Mouse (Mus musculus) urinary bladder, postnatal 14 days (tissue): Measurements from ENCODE around the gene Npnt.

Source experiments
- DNase-seq: peaks from one replicate; pipeline ENCODE4 v3.0.0; 2021; ENCODE audit warnings: low spot score

Gene Npnt

DNA sequence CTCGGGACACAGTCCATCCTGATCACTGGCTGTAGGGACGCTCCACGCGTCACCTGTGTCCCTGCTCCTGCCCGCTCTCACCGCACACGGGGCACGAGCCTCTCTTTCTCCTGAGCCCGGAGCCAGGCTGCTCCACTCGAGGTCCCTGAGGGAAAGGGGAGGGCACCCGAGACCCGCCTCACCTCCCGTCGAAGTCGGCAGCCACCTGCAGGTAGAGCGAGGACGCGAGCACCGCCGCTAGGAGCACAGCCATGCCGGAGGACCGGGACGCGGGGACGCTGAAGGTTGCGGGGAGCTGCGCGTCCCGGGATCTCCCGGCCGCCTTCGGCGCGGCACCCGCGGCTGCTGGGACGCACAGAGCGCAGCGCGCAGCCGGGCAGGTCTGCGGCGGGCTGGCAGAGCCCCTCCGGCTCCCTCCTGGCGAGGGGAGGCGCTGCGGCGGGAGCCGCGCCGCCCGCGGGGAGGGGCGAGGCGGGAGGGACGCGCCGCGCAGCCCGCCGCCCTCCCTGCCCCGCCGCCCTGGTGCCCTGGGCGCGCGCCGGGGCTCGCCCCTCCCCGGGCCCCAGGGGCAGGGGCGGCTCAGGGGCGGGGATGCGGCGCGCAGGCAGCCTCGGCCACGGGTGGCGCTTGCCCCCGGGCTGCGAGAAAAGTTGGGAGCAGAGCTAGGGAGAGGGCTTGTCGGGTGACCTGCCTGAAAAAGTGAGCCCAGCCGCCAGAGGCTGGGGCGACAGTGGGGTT lies at the start of gene Npnt:
TSS of gene Npnt (minus strand) at position 501 of the 738 bp plus-strand sequence.
- DNase-seq: peak; percentile 37

DNA sequence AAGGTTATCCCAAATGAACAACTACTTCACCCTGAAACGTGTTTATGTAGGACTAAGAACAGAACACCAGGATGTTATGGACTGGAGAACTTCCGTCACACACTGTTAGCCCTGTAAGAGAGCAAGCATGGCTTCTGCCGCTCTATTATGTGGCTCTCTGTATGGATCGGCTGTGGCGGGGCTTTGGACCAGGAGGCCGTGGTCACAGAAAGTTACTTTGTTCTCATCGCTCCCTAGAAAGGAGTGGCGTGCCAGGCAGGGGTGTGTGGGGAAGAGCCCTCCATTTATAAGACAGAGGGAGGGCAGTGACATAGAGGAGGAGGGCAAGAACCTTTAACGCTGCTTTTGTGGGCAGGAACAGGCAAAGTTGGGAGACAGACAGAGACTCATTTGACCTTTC lies 46.2 kb upstream of the Npnt start:
- DNase-seq: no peak

DNA sequence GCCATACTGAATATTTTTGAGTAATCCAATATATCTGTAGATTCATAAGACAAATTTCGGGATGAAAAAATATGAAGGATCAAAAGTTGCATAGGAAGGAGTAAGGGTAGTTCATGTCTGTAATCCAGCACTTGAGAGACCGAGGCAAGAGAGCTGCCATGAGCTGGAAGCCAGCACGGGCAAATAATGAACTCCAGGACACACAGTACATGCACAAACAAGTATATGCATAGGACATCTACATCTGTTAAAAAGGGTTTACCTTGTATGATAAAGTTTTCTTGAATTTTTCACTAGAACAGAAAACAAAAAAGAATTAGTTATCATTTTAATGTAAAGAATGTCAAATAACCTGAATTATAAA lies 45.8 kb upstream of the Npnt start:
- no peak for DNase-seq

DNA sequence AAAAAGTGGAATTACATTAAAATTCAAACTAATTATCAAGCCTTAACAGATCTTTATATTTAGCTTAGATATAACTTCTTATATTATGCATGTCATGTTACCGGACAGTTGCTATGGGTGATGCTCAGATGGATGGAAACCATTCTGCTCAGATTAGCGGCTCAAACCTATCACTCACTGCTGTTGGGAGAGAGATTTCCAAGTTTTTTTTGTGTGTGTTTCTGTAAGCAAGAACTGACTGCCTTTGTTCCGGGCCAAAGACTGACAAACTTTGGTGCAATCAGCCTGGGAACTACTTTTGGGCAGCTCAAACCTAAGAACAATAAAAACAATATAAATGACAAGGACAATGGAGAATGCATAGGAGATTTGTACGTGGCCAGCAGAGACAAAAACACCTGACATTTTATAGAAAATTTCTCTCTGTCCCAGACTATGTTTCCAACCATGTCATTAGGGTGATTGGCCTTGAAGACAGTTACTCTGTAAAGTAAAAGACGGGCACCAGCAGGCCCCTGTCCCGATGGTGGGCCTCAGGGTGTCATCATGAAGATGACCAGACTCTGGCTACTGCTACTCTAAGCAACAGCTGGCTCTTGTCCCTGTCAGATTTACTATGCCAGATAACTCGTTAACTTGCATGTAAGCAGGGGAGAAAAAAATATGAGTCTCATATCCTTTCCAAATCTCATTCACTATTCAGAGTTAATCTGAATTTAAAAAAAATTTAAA lies 45.2 kb upstream of the Npnt start:
- peak; percentile 27 for DNase-seq

DNA sequence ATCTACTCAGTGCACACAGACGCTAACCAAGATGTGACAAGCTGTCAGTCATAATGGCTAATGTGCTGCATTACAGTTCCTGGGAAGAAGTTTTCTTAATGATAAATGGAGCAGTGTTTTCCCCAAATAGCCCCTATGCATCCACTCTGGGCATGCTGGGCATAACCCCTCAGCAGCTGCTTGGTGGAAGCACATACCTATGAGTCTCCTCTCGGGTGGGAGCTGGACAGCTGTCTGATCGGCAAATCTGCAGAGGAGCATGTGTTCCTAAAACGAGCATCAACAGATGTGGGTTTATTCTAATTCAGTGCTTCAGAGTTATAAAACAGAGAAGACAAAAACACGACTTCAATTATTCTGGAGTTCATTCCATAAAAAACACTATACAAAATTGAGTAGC lies 36.1 kb upstream of the Npnt start:
- DNase-seq: no peak

DNA sequence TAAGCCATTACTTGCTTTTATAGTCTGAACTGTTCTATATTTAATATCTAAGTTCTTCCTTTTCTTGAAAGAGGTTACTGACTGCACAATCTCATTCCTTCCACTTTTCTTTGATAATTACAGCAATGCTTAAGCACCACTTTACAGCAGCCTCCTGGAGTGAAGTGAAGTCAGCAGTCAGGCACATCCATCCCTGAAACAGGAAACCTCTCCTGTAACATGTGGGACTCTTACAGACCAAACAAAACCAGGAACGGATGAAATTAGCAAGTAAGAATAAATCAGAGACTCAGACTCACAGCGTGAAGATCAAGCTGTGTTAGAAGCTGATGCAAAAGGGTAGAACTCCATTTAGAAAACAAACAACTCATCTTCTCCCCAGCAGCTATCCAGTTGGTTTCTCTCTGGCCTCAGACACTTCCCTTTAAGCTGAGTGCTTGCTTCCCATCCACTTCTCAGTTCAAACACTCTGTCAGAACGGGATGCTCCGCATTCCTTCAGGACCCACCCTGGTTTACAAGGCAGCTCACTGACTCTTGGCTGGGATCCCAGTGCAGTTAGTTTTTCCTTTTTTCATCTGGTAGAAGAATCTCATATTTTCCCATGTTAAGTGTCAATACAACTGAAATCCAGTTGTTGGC lies 33.9 kb upstream of the Npnt start:
- peak; percentile 73 for DNase-seq

DNA sequence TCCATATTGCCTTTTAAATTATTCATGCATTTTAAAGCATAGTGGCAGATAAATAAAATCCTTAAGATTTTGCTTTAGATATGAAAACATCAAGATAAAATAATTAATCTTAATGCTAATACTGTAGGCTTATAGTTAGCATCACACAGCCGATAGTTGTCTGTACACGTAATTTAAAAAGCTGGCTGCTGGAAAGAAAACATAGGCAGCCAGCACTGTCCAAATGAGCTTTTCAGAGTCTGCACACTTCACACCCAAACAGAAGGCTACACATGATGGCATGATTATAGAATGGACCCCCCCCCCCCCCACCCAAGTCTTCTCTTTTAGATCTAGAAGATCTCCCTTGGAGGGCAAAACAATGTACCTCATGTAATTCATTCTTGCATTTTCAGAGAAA lies 31.9 kb upstream of the Npnt start:
- no peak for DNase-seq

DNA sequence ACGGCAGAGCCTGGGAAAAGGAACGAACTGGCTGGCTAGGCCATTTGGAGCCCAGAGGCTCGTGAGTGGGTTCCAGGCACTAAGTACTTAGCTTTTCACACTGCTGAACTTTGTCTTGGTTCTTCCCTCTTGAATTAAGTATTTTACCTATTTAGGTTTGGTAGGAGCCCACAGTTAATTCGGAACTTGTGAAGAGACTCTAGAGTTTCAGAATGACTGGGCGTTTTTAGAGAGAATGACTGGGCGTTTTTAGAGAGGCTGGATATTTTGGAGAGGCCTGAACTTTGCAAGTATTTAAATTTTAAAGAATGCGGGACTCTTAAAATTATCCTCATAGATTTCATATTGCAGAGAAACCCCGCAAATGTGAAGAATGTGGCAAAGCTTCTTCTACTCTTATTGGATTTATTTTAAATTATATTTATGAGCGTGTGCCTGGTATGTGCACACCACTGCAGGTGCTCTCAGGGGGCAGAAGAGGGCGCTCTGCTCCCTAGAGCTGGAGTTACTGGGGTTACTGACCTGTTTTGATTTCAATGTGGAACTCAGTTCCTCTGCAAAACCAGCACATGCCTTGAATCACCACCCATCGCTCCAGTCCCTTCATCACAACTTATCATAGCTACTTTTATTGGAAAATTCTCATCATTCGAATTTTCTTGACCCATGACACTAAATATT lies 29.8 kb upstream of the Npnt start:
- DNase-seq: no peak

DNA sequence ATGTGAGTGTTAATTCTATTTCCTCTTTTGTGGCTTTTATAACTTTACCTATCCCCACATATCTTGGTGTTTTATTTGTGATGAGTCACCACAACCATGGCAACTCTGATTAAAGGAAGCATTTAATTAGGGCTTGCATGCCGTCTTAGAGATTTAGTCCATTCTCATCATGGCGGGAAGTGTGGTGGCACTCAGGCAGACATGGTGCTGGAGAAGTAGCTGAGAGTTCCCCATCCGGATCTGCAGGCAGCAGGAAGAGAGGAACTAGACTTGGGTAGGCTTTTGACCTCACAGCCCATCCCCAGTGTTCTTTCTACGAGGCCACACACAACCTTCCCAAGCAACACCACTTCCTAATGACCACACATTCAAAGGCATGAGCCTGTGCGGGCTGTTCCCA lies 16.2 kb upstream of the Npnt start:
- DNase-seq: no peak

DNA sequence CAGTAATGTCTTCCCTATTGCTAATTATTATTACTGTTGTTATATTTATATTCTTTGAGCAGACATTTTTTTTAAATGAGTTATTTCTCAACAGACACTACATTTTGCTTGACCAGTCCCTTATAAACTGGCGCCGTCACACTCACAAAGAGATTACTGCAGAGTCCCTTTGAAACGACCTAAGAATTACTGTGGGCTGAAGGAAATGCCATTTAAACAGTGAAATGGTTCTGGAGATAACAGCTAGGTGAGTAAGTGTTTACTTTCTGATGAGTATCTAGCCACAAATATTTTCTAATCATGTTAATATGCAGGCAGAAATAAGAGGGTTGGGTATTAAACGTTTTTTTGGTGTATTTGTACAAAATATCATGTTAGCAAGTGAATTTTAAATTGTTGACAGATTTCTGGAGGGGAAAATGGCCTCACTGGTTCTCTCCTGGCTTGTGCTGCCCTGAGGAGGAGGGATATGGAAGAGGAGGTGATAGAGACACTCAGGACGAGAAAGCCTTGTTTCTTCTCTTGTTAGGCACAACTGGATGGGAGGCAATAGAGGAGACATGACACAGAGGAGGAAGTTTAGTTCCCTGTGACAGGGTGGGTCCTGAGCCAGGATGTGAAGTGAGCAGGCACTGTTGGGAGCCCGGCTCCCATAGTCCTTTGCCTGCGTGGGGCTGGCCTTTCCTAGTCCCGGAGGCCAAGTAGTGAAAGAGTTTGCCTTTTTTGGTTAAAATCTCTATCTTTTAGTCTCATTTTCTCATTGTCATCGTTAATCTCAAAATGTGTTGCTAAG lies 14.8 kb upstream of the Npnt start:
- DNase-seq: no peak

DNA sequence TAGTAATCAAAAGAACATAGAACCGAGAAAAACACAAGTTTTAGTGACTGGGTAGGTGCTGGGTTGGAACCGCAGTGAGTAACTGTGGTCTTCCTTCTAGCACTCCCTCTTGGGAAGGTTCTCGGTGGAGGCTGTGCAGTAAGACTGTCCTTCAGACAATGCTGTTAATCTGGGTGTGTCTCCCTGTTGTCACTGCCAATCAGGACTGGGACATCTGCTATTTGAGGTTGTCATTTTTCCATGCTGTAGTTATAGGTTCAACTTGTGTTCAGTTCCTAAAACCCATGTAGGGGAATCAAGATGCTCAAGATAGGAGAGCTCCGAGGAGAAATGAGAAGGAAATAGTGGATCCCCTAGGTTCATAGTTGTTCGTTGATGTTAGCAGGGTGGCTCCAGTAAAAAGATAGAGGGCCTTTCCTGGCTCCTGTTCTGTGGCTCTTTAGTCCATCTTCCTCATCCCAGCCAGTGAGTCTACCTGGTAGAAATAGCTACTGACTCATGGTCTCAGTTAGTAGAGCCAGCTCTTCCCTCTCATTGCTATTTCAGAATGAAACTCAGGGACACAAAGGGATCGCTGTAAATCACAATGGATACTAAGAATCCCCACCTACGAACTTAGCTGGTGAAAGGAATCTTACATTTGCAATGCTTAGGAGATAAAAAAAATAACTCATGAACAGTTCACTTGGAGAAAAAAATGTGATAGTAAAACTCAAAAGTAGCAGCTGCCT lies 12.7 kb upstream of the Npnt start:
- DNase-seq: no peak

DNA sequence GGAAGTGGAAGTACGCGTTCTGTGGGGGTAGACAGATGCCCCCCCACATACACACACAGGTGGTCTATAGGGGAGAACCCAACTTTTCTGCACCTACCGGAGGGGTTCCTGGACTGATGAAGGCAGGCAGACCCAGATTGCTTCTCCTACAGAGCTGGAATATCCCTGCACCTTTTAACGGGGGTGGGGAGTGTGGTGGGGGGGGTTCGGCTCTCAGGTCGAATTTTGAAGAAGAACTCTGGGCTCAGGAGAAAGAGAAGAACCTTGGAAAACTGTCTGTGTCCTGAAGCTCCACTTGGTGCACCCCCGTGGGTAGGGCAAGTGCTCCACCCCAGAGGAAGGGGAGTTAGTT lies 414 bp upstream of the Npnt start:
- no peak for DNase-seq

DNA sequence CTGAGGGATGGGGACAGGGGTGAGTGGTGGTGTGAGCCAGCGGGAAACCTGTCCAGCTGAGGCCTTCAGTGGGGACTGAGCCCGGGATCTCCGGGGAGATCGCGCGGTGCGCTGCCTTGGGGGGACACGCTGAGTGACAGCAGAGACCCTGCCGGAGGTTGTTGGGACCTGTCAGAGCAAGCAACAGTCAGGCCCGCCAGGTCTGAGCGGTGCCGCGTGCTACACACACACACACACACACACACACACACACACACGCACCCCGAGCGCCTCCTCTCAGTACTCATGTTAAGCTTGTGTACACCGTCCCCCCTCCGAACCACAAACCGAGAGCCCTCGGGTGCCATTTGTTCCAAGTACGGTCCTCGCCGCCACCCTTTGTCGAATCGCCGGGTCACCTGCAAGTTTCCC lies 706 bp downstream of the Npnt start:
- DNase-seq: peak; percentile 25

DNA sequence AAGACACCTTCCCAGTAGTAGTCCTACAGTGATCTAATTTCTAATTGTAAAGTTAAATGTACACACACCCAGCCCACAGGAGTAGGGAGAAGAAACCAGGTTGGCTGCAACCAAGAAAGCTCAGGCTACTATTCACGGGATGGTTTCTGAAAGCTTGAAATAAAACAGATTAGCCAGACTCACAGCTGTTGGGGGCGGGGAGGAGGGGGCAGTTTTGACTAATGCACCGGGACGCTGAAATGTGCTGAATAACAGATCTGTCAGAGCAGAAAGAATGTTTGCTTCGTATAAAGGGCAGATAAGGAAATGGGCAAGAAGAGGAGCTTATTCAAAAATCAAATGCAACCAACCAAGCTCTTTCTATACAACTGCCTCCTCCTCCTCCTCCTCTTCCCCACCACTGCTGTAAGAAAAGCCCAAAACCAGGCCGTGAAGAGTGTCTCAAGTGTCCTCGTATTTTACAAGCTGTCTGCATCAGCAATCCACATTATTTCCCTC lies 1.7 kb downstream of the Npnt start:
- DNase-seq: peak; percentile 10

DNA sequence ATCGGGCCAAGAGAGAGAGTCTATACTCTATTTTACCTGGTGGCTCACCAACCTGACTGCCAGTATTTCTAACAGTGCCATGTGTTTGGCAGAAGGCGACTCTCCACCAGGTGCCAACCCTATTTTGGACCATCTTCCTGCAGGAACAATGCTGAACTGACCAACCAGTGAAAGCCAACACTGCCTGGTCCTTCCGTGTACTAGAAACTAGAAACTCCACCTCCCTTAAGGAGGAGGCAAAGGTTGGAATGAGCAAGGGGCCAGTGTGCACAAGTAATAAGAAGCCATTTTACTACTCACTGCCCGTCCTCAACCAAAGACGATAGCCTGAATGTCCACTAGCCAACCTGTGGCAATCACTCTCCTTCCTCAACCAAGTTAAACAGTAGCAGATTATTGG lies 4.0 kb downstream of the Npnt start:
- no peak for DNase-seq

DNA sequence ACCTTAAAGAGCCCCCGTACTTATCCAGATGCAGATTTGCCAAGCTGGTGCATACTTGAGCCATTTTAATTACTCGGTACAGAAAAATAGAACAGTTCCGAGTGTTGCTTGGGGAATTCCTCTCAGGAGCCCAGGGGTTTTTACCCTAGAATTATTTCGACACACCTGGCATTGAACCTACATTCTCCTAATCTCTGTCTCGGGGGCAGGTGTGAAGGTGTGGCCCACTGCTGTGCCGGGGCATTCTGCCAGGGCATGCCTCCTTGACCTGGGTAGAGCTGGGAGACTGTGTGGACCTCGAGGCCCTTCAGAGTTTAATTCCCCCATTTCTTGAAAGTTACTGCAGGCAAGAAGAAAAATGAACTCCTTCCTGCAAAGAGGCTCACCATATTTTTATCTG lies 4.4 kb downstream of the Npnt start:
- no peak for DNase-seq

DNA sequence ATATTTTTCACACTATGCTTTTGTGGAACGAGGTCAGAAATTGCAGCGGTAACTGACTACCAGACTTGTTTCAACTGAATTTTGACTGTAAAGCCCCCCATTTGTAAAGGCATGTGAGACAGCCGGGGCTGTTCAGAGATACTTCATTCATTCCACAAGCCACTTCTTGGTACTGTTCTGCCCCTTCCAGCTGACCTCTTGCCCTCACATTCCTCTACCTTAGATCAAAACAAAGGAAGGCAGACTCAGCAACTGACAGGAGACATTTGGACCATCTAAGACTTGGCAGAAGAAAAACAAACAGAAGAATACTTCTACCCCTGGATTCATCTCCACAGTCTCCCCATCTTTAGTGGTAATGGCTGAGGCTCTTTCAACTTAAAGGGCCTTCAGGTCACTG lies 5.5 kb downstream of the Npnt start:
- no peak for DNase-seq

DNA sequence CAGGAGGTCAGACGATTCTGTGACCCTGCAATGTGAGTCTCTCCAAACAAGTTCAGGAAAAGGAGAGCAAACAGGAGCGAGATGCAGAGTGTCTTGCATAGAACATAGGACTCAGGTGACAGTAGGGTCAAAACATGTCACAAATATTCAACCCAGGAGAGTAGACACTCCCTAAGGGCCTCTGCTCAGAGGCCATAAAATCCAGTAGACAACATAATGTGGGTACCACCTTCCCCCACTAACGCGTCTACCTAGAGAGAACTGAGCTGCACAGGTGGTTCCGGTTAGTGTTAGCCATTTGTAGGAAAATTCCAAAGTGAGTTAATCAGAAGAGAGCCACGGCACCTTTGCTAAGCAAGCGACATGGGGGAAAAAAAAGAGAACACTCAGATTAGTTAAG lies 5.9 kb downstream of the Npnt start:
- no peak for DNase-seq

DNA sequence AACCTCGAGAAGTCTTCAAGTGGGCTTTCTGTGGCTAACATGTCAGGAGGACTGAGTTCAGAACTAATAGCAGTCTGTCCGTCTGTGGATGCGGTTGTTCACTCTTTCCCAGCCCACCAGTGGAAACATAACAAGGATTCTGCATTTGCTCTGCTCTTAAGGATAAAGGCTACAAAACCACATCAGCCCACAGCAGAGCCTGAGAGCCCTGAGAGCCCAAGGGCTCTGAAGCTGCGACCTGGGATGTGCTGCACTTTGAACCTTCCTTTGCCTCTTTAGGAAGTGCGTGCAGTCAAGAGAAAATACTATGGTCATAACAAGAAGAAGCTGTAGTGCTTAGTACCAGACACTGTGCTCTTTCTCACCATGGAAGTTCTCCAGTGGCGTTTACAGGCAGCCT lies 7.3 kb downstream of the Npnt start:
- DNase-seq: no peak

DNA sequence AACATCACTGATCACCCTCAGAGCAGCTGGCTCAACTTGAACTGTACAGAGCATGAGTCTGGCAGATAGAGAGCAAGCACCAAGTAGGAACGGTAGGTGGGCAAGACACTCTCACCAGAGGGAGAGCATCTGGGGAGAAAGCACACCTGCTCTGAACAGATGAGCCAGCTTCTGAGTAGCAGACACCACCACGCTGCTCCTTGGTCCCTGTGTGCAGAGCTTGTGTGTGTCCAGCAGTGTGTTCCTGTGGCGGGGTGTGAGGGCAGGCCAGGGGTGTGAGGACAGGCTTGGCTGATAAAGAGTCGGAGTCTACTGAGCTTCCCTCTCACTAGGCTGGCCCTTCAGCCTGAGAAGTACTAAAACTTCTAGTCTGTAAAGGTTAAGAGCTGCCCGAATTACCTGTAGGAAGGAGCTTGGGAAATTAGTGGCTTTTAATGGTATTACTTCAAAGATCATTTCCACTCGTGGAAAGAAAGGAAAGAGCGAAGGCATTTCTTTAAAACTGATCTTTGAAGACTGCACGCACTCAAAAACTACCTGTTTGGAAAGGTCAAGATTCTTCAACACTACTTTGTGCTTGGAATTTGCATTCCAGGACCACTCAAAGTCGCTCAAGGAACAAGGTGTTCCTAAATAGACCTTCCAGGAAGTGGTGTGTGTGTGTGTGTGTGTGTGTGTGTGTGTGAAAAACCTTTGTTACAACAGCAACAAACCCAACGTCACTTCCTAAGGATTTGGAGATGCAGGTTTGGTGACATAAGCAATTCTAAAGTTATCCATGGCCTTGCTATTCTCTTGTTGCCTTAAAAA lies 9.7 kb downstream of the Npnt start:
- no peak for DNase-seq
